Mouse (Mus musculus) cerebral cortex, adult 2 months (tissue): ENCODE results near the gene Xpnpep1.

Experiments used
- WGBS: fragments of 180-500 bp; shearing (Covaris S2); methylation state at CpG from one replicate; pipeline ENCODE4 v1.1.7; 2018; 5-methylcytosine and 5-hydroxymethylcytosine counted together

The Xpnpep1 gene

DNA sequence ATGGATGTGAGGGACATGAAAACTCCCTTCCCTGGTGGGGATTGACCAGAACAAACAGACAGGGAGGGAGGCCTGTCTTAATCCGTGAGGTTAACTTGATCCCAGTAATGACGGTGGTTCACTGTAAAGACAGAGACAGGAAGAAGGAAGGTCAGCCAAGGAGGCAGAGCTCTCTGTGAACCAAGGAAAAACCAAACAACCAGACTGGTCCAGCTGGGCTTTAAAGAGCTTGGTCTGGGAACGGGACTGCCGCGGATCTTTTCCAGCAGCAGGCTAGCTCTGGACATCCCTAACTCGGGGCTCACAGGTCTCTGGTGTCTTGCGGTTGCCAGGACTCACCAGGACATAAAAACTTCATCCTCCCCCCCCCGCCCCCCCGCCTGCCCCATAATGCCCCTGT lies 26.5 kb upstream of the Xpnpep1 start:
- 67% methylated on average over 9 of the region's 9 CpGs for WGBS

DNA sequence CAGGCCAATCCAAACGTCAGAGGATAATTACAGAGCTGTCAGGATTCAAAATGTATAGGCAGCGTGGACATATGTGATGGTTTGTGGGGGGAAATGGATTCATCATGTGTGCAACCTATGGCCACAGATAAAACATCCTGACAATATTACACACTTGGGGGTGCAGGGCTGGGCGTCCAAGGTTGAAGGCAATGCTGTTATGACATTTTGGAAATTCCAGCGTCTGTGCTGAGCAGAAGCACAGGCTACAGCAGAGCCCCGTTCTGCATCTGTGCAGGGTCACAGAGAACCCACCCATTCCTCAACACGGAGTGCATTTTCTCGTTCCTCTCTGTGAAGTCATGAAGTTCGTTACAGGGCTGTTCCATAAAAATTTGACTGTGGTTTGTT lies 25.0 kb upstream of the Xpnpep1 start:
- WGBS, result 80% methylated on average over 8 of the region's 8 CpGs

DNA sequence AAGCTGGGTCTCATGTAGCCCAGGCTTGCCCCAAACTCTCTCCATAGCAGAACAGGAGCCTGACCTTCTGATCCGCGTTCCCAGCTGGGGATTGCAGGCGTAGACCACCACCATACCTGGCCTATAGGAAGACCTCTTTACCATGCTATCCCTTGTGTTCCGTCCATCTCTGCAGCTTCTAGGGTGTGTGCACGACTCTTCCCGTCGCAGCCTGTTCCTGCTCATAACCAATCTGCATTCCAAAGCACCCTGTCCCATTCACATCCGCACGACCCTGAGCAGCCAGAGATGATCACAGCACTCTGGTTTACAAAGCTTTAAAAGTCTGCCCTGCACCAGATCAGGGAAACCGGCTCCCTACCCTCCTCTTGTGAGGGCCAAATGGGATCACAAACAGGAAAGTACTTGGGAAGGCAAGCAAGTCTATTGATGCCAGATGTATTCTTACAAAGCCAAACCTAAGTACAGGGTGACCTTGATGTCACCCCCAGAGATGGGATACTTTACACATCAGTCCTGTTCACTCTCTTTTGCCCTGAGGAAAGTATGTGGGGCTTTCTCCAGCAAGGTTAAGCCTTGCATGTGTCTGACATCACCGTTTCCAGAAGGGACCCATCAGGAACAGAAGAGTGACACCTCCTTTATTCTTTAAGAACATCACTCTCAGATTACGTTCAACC lies 24.4 kb upstream of the Xpnpep1 start:
- 83% methylated on average over 12 of the region's 12 CpGs for WGBS

DNA sequence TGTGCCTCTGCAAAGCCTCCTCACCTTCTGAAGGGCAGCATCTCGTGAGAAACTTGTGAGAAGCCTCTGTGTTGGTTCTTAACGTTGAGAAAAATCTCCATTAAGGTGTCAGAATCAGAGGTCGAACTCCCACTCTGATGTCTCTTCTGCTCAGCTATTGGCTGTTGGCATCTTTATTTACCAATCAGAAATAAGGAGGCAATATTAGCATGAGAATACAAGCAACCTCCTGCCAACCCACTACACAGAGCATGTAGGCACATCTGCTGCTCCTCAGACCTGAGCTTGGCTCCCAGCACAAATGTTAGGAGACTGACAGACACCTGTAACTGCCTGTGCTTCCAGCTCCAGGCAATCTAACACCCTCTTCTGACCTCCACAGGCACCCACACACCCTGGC lies 22.0 kb upstream of the Xpnpep1 start:
- 63% methylated on average over 3 of the region's 3 CpGs for WGBS

DNA sequence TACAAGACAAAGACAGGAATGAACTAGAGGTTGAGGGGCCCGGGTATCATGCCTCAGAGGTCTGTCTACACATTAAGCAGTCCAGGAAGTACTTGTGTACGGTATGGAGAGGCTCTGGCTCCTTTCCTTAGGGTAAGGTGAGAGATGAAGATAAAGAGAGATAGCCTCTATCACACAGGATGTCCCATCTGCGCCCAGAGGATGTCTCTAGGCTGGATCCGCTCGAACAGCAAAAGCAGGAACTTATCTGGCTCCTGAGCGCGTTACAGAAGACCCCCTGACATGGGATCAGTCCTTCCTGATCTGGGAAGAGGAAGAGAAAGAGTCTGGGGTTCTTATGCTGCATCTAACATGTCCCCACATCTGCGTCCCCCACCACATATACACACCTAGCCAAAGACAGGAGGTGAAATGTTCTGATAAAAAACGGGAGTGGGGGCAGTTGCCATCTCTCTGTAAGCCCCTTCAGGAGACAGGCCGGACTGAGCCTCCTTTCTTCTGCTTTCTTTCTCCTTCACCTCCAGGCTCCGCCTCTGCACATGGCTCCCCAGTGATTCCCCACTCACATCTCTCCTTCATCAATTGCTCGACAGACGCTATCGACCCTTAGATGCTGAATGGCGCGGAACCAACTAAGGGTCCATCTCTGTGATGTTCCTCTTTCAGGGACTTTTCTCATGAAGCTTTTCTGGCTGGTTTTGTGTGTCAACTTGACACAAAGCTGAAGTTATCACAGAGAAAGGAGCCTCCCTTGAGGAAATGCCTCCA lies 19.5 kb upstream of the Xpnpep1 start:
- WGBS, result 94% methylated on average over 16 of the region's 16 CpGs

GRCm38 (mm10) chr19:53058726-53059334 lies 18.8 kb upstream of the Xpnpep1 start:
- WGBS, result 93% methylated on average over 8 of the region's 8 CpGs

DNA sequence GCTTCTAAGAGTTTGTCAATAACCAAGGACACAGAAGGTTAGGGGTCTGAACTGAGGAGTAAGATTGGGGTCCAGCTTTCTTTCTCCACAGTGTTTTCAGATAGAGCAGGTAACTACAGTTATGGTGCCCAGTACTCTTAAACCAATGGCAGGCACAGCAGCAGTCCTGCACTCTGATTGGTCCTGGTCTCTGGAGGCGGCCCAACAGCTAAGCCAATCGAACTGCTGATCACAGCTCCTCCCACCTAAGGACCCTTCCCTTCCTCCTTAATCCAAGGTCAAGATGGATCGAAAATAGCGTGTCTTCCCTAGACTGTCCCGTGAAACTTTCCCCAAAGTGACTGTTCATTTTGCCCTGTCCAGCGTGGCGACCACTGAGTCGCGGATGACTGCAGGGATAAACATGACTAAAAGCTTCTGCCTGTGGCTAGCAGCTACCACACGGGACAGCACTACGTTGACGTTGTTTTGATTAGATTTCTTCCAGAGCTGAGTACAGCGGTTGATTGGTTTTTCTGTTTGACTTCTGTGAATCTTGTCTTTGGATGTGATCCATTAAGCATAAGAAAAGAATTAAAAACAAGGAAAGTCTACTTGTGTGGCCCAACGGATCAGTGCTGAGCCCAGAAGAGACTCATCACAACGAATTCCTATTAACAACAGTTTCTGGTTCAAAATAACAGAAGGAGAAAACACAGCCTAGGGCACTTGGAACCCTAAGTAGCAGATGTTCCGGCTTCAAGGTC lies 18.1 kb upstream of the Xpnpep1 start:
- 86% methylated on average over 16 of the region's 16 CpGs for WGBS

DNA sequence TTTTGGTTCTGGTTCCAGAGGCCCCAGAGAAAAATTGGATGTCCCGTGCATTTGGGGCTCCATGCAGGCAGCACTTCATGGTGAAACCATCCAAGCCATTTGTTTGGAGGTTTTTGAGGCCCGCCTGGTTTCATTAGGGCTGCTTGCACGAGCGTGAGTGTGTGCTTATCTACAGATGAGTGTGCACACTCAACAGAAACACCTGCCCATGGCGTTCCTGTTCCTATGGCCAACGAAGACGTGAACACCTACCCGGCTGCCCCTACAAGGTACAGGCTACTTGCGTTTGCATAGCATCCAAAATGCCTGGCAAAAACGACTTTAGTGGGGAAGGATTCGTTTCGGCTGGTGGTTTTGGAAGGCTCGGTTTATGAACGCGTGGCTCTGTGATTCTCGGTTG lies 13.3 kb upstream of the Xpnpep1 start:
- 94% methylated on average over 16 of the region's 16 CpGs for WGBS

GRCm38 (mm10) chr19:53052031-53052670 lies 12.1 kb upstream of the Xpnpep1 start:
- WGBS, result 28% methylated on average over 19 of the region's 19 CpGs

- WGBS, result 71% methylated on average over 18 of the region's 18 CpGs
Measured at GRCm38 (mm10) chr19:53051288-53051985, 11.4 kb upstream of the Xpnpep1 start.

- WGBS, result 85% methylated on average over 3 of the region's 3 CpGs
Measured at GRCm38 (mm10) chr19:53050100-53050499, 10.1 kb upstream of the Xpnpep1 start.

- WGBS, result 52% methylated on average over 5 of the region's 5 CpGs
Measured at GRCm38 (mm10) chr19:53047208-53047607, 7.2 kb upstream of the Xpnpep1 start.

- 70% methylated on average over 13 of the region's 13 CpGs for WGBS
Measured at GRCm38 (mm10) chr19:53043423-53044125, 3.6 kb upstream of the Xpnpep1 start.

- WGBS, result 77% methylated on average over 4 of the region's 4 CpGs
Measured at GRCm38 (mm10) chr19:53041570-53041969, 1.6 kb upstream of the Xpnpep1 start.

- WGBS, result 46% methylated on average over 5 of the region's 5 CpGs
Measured at GRCm38 (mm10) chr19:53041133-53041510, 1.1 kb upstream of the Xpnpep1 start.

DNA sequence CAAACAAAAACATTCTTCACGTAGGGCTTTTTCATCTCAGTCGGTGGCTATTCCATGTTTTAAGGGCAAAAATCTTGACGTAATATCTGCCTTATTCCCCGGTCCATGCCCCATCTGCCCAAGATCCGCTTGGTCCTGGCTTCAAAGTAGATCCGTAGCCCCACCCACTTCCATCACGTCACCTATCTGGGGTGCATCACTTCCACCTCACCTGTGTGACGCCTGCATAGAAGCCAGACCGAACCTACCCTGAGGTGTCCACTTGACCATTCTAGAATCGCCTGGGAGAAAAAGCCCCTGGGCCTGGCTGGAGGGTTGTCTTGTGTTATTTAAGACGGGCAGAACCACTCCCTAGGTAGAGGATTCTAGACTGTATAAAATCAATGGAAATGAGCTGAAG lies 924 bp downstream of the Xpnpep1 start:
- WGBS, result 34% methylated on average over 11 of the region's 11 CpGs

DNA sequence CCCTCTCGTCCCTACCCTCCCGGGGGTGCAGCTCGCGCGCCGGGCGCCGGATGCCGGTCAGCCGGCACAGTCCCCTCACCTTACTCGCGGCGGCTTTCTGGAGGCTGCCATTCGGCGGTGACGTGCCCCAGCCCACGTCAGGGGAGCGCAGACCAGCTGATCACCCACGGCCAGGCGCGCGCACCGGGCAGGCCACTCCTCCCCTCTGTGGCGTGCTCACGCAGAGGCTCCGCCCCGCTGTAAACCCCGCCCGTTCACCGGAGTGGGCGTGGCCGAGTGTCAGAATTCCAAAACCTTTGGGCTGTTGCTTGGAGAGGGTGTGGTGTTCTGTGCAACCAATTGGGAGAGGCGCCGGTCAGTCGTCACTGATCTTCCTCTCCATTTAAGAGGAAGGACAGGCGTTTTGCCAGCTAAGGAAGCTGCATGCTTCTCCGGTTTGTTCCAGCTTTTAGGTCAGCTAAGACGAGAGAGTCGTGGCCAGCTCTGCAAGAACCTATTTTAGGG lies 1.5 kb downstream of the Xpnpep1 start:
- under 1% methylated on average over 39 of the region's 39 CpGs for WGBS

GRCm38 (mm10) chr19:53037925-53038419 lies 2.0 kb downstream of the Xpnpep1 start:
- WGBS, result under 1% methylated on average over 28 of the region's 28 CpGs

DNA sequence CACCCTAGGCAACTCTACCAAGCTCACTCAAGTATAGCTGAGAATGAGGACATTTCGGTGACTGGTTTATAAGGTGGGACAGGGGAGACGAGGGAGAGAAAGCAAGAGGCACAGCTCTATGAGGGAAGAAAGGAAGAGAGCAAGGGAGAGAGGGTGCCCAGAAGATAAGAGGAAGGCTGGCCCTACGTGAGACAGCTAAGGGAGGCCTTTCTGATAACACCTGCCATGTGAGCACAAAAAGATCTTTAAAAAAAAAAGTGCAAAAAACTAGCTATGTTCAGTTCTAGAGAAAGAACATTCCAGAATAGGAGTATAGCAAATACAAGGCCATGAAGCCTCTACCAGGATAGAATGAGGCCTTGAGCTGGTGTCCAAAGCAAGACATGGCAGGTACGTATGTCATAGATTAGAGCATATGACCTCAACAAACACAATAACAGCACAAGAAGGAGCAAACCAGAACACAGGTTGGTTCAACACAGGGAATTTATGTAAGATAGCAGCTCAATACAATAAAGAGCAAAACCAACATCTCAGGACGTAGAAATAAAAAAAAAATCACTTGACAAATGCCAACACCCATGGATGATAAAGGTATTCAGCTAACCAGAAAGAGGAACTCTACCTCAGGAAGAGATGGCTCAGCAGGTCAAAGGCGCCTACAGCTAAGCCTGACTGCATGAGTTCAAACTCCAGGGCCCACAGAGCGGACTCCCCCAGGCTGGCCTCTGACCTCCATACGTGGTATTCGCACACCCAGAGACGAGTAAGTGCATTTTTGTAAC lies 6.7 kb downstream of the Xpnpep1 start:
- WGBS, result 93% methylated on average over 10 of the region's 10 CpGs
